Mouse (Mus musculus): ENCODE data around the gene Atrx.

Atrx gene

DNA sequence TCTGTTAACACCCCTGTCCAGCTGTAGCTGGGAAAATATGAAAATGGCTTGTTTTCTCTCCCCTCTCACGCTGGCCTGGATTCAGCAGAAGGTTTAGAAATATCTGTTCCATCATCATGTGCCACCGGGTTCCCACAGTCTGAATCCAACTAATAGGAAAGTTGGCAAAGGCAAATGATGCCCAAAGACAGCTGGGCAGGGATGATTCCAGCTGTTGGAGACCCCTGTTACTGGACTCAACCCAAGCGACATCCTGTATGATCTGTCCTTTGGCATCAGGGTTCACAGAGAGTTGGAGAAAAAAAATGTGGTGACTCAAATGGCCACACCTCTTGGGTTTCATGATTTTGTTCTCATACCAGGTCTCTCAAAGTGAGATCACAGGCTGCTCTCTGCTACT lies 161.3 kb downstream of the Atrx start:
- no peak for DNase-seq (ENCODE audit: low read depth, low spot score)

DNA sequence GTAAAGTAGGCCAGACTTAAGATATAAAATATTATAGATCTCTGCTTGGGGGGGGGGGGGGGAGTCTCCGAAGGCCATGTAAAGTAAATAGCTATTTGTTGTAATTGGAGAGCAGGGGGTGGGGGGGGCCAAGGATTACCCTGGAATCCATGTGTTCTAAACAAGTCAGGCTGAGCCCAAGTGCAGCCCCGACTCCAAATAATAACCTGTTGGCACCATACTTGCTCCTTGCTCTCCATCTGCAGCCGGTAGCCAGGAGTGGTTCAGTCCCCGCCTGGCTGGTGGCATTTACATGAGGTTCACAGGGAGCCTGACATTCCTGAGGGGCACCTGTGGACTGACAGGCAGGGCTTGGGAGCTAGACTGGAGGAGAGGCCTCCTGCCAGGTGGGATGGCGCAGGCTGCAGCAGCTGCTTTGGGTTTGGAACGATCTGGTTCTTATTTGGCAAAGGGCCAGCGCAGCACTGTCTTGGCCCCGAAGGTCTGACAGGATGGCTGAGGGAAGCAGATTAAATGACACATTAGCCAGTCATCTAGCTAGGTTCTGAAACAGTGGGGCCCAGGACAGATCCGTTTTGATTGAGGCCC lies 161.9 kb downstream of the Atrx start:
- peak; percentile 8 for DNase-seq (ENCODE audit: low read depth, low spot score)

DNA sequence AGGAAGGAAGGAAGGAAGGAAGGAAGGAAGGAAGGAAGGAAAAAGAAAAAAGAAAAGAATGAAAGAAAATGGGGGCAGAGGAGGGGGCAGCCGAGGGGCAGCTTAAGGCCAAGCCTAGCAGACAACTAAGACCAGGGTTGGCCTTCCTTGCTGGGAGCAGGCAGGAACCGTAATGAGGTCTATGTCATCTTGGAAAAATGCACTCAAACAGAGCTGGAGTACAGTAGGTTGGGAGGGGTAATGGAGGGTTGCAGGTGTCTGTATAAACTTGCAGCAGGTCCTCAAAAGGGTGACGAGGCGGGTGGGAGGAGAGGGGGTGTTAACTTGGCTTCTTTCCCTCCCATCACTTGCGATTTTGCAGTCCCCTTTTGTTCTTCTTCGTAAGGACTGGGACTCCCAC lies 163.2 kb downstream of the Atrx start:
- DNase-seq (ENCODE audit: low read depth, low spot score) = peak; percentile 1

DNA sequence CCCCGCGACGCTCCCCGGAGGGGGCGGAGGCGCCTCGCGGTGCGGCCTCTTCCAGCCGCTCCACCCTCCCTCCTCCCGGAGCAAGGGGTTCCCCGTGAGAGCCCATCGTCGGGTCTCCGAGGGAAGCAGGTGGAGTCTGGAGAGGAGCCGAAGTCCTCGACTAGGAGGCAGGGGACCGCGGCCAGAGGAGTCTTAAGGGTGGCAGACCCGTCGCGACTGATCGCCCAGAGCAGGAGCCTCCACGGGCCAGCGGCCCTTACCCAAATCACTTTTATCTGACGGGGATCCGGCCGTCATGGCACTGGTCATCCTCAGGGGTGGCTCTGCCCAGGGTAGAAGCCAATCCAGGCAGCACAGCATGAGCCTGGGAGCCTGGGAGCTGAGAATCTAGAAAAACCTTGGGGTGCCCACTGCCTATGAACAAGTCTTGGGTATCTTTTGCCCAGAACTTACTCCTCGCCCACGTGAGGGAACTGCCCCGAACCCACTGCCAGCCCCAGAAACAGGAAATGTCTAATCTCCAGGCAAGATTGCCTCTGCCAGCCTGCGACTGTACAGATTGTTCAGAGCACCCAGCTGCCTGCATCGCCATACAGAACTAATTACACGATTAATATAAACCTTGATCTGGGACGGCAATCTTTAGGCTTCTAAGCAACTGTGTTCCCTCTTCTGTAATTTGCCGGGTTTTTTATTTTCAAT lies 164.0 kb downstream of the Atrx start:
- DNase-seq (ENCODE audit: low read depth, low spot score) = peak; percentile 10

DNA sequence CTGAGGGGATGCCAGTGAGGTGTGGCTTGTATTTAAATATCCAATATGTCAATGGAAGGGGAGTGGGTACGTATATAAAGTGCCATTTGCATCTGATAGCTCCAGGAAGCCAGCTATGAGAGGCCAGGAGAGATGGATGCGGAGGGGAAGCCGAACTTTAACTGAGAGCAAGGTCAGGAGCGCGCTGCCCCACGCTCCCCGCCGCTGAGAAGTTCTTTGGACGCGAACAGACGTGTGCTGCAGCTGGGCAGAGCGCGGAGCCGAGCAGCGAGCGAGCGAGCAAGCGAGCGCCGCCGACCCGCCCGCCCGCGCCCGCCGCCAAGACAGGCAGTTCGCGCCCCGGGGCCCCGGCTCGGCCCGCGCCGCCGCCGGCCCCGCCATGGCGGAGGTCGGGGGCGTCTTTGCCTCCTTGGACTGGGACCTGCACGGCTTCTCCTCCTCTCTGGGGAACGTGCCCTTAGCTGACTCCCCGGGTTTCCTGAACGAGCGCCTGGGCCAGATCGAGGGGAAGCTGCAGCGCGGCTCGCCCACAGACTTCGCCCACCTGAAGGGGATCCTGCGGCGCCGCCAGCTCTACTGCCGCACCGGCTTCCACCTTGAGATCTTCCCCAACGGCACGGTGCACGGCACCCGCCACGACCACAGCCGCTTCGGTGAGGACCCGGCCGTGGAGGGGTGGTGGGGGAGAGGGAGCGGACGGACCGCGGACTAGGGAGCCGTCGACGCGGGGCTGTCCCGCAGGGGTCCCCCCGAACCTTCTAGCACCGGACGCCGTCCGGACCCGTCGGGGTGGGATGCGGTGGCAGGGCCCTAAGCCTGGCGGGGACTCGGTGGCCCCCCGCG lies 164.8 kb downstream of the Atrx start, which contains the start of gene Fgf16:
Gene Fgf16, plus strand, starts transcription at position 118 of the 843 bp plus-strand sequence.
- DNase-seq (ENCODE audit: low read depth, low spot score) = peak; percentile 23

DNA sequence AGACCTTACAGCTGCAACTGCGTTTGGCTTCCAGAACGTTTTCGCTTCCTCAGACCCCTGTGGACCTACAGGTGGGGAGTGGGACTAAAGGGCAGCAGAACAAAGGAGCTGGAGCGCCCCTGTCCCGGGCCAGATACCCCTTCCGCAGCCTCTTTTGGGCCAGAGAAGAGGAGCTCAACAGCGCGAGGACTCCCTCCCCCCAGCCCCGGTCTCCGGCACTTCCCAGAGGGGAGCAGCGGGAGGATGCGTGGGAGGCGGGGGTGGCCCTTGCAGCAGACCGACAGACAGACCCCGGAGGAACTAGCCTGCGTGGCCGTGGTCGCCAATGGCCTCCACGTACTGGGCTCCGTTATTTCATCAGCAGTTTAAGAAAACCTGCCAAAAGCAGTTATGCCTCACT lies 165.6 kb downstream of the Atrx start:
- DNase-seq (ENCODE audit: low read depth, low spot score) = peak; percentile 46

DNA sequence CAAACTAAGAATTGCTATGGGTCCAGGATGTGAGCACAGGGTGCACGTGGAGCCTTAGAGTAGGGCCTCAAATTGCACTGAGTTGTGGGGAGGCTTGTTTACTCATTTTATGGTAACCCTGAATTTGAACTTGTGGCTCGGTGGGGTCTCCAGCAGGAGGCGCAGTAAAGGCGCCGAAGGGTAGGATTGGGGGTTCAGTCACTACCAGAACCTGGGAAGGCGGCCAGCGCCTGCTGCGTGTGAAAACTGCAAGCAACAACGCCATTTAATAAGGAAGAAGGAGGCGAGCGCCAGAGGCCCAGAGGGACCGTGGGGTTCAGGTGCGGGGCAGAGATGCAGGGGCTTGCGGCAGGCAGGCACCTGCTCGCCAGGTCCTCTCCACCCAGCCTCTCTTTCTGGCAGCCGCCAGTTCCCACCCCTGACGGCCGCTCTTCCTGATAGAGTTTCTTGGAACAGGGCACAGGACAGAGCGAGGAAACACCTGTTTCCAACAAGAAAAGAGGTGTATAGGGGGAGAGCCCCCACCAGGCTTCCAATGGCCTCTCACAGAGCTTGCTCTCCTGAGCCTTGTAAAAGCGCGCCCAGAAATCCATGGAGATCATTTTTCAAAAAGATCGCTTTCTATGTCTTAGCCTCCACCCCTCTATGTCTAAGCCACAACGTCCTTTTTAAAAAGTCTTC lies 166.2 kb downstream of the Atrx start:
- peak; percentile 55 for DNase-seq (ENCODE audit: low read depth, low spot score)

Data from R1 (cell line).